Mouse (Mus musculus): Measurements from ENCODE around the gene Sult1e1. TPM values are rescaled to one million over a fixed set of nuclear protein-coding genes. Genes with fewer than 3 reads are reported as not detected.

Gene Sult1e1
- under 1 TPM in 1 of 2 experiments, not detected in 1; 0.84 TPM for total RNA-seq (2021)
- long read RNA-seq, experiment 1, result 0 reads
- long read RNA-seq, experiment 2, partial matches to known transcripts, result 0 of 1 reads
- long read RNA-seq, experiment 2, other reads (novel, unspliced or antisense), result 1 of 1 reads

GRCm38 (mm10) chr5:87591494-87591893 lies at the start of gene Sult1e1:
Sult1e1 (minus strand) TSS chr5:87591594.
- no peak for DNase-seq

GRCm38 (mm10) chr5:87622681-87623080 lies 31.3 kb upstream of the Sult1e1 start:
- DNase-seq, result no peak

- no peak for DNase-seq
Observed at GRCm38 (mm10) chr5:87615128-87615390, 23.7 kb upstream of the Sult1e1 start.

- no peak for DNase-seq
Observed at GRCm38 (mm10) chr5:87614364-87615127, 23.2 kb upstream of the Sult1e1 start.

- DNase-seq, result peak; percentile 81
Observed at GRCm38 (mm10) chr5:87601018-87601417, 9.6 kb upstream of the Sult1e1 start.

GRCm38 (mm10) chr5:87597891-87598290 lies 6.5 kb upstream of the Sult1e1 start:
- no peak for DNase-seq

GRCm38 (mm10) chr5:87589916-87590315 lies 1.5 kb downstream of the Sult1e1 start:
- no peak for DNase-seq

- no peak for DNase-seq
Observed at GRCm38 (mm10) chr5:87580389-87580788, 11.0 kb downstream of the Sult1e1 start.

- DNase-seq, result no peak
Observed at GRCm38 (mm10) chr5:87574174-87574573, 17.2 kb downstream of the Sult1e1 start.

- no peak for DNase-seq
Observed at GRCm38 (mm10) chr5:87573490-87573889, 17.9 kb downstream of the Sult1e1 start.

- no peak for DNase-seq
Observed at GRCm38 (mm10) chr5:87572781-87573180, 18.6 kb downstream of the Sult1e1 start.

GRCm38 (mm10) chr5:87568845-87569244 lies 22.5 kb downstream of the Sult1e1 start, which contains the start of gene Sult1d1:
Sult1d1 (minus strand) TSS chr5:87569027.
- DNase-seq, result no peak

- no peak for DNase-seq
Observed at GRCm38 (mm10) chr5:87567306-87567705, 24.1 kb downstream of the Sult1e1 start.

- DNase-seq, result no peak
Observed at GRCm38 (mm10) chr5:87562966-87563365, 28.4 kb downstream of the Sult1e1 start.

GRCm38 (mm10) chr5:87562526-87562925 lies 28.9 kb downstream of the Sult1e1 start:
- DNase-seq, result no peak

GRCm38 (mm10) chr5:87560145-87560544 lies 31.2 kb downstream of the Sult1e1 start:
- peak; percentile 6 for DNase-seq

GRCm38 (mm10) chr5:87550935-87551334 lies 40.5 kb downstream of the Sult1e1 start:
- no peak for DNase-seq

- no peak for DNase-seq
Observed at GRCm38 (mm10) chr5:87538111-87538510, 53.3 kb downstream of the Sult1e1 start, which contains the start of gene Sult1b1. Sult1b1 (minus strand) TSS chr5:87538195.

- DNase-seq, result no peak
Observed at GRCm38 (mm10) chr5:87535994-87536644, 55.3 kb downstream of the Sult1e1 start.

- DNase-seq, result no peak
Observed at GRCm38 (mm10) chr5:87532288-87532687, 59.1 kb downstream of the Sult1e1 start.
